Mouse (Mus musculus) erythroblast, embryonic 14.5 days (primary cell): Measurements from ENCODE around the gene Irf2.

Experiments
- GATA1 ChIP-seq: IDR thresholded peaks from 2 replicates; pipeline ENCODE4 v1.6.1; 2012; ENCODE audit warnings: low read length, inconsistent platforms, mixed read lengths
- TAL1 ChIP-seq: IDR thresholded peaks from 3 replicates; pipeline ENCODE4 v1.6.1; 2012; ENCODE audit warnings: low read length, inconsistent platforms, mixed read lengths

- no peak for TF ChIP-seq TAL1
- no peak for TF ChIP-seq GATA1
These were observed 17.0 kb upstream of the Irf2 start for GRCm38 (mm10) chr8:46722536-46722935.
